Mouse (Mus musculus): ENCODE measurements around the gene Nfatc2ip. TPM values are rescaled to one million over a fixed set of nuclear protein-coding genes. Genes with fewer than 3 reads are reported as not detected.

The Nfatc2ip gene
- total RNA-seq, 2 experiments from 2014 or later: 2.2 to 3.5 TPM

Small RNA genes lying within 50 kb of the gene (microRNA-seq; reads per million reads assigned to microRNA genes)
- 0 reads per million in 2 experiments for gene Mir7058

Other genes with a start within 250 kb of the Nfatc2ip start
- 10 to 100 TPM; 16.3 to 19.4 TPM for gene Xpo6, start 196.2 kb downstream of the Nfatc2ip start, total RNA-seq (2021)
- gene Sbk1, start 124.1 kb downstream of the Nfatc2ip start, total RNA-seq (2021): 10 to 100 TPM; 18.4 to 24.0 TPM
- gene Lat, start 27.2 kb downstream of the Nfatc2ip start, total RNA-seq (2021): 1 to 10 TPM in 1 of 2 experiments, under 1 TPM in 1; 0.27 to 2.4 TPM
- 10 to 100 TPM; 24.7 to 29.0 TPM for gene Spns1, start 19.3 kb downstream of the Nfatc2ip start, total RNA-seq (2021)
- gene Cd19, start 18.2 kb upstream of the Nfatc2ip start, total RNA-seq (2021): not detected
- gene Rabep2, start 32.0 kb upstream of the Nfatc2ip start, total RNA-seq (2021): 10 to 100 TPM; 13.8 to 14.0 TPM
- over 10,000 TPM; 23,125 to 24,213 TPM for gene Atp2a1, start 66.4 kb upstream of the Nfatc2ip start, total RNA-seq (2021)
- gene Sh2b1, start 78.7 kb upstream of the Nfatc2ip start, total RNA-seq (2021): 10 to 100 TPM; 36.8 to 43.4 TPM
- 100 to 1,000 TPM; 122 to 145 TPM for gene Tufm, start 90.6 kb upstream of the Nfatc2ip start, total RNA-seq (2021)
- gene Atxn2l, start 106.7 kb upstream of the Nfatc2ip start, total RNA-seq (2021): 10 to 100 TPM; 25.8 to 29.9 TPM
- 100 to 1,000 TPM; 129 to 154 TPM for gene Eif3c, start 169.7 kb upstream of the Nfatc2ip start, total RNA-seq (2021)
- gene Apobr, start 188.2 kb upstream of the Nfatc2ip start, total RNA-seq (2021): under 1 TPM; 0.44 to 0.46 TPM
- gene Cln3, start 189.1 kb upstream of the Nfatc2ip start, total RNA-seq (2021): 10 to 100 TPM; 10.7 to 11.0 TPM
- gene Il27, start 198.2 kb upstream of the Nfatc2ip start, total RNA-seq (2021): not detected
- 10 to 100 TPM in 1 of 2 experiments, 1 to 10 TPM in 1; 8.5 to 11.9 TPM for gene Nupr1, start 234.1 kb upstream of the Nfatc2ip start, total RNA-seq (2021)